Mouse (Mus musculus) ES-E14 (cell line): Measurements from ENCODE around the gene Fbxo47. TPM values are rescaled to one million over a fixed set of nuclear protein-coding genes. Genes with fewer than 3 reads are reported as not detected.

Experiments used
- DNase-seq: peaks from one replicate; pipeline ENCODE4 v3.0.0-alpha.2; 2013; ENCODE audit warnings: low read depth, low spot score
- H3K27ac ChIP-seq: 2 replicates; pipeline ENCODE4 v1.5.1; 2012; ENCODE audit warnings: low read depth, mild to moderate bottlenecking, low read length, moderate library complexity, mixed read lengths; ENCODE audit not compliant: poor library complexity, insufficient read depth, severe bottlenecking
- H3K36me3 ChIP-seq: 2 replicates; pipeline ENCODE4 v1.6.1; 2012; ENCODE audit warnings: mild to moderate bottlenecking, low read length, moderate library complexity, mixed read lengths; ENCODE audit not compliant: control insufficient read depth, poor library complexity, insufficient read depth, severe bottlenecking
- H3K4me1 ChIP-seq, 2 experiments: fragments of 150-350 bp in 1 of 2; sonication (generic) in 1 of 2; 2 replicates each; pipeline ENCODE4 v1.6.1; 2012; ENCODE audit warnings: low read length in 2 of 2, mild to moderate bottlenecking in 1 of 2, mixed read lengths in 1 of 2; ENCODE audit not compliant: control insufficient read depth in 2 of 2, insufficient read depth in 2 of 2, poor library complexity in 1 of 2
- H3K4me3 ChIP-seq, 2 experiments: fragments of 150-350 bp in 1 of 2; sonication (generic) in 1 of 2; 2 replicates each; pipeline ENCODE4 v1.5.1; 2012; ENCODE audit warnings: low read length in 2 of 2, low read depth in 1 of 2, mild to moderate bottlenecking in 1 of 2, mixed read lengths in 1 of 2; ENCODE audit not compliant: insufficient read depth in 1 of 2, poor library complexity in 1 of 2, severe bottlenecking in 1 of 2
- H3K9ac ChIP-seq: 2 replicates; pipeline ENCODE4 v1.6.1; 2012; ENCODE audit warnings: low read depth, mild to moderate bottlenecking, low read length, mixed read lengths; ENCODE audit not compliant: poor library complexity, insufficient read depth, severe bottlenecking
- H3K9me3 ChIP-seq: fragments of 150-350 bp; sonication (generic); 2 replicates; pipeline ENCODE4 v1.6.1; 2012; ENCODE audit warnings: low read depth, mild to moderate bottlenecking, low read length; ENCODE audit not compliant: control insufficient read depth, insufficient read depth
- CHD2 ChIP-seq: IDR thresholded peaks from 2 replicates; pipeline ENCODE4 v1.6.1; 2014; ENCODE audit warnings: mild to moderate bottlenecking, low read depth, low read length, inconsistent platforms
- HCFC1 ChIP-seq: IDR thresholded peaks from 2 replicates; pipeline ENCODE4 v1.6.1; 2012; ENCODE audit warnings: low read length, inconsistent platforms, borderline replicate concordance; ENCODE audit not compliant: insufficient read depth
- MAFK ChIP-seq: IDR thresholded peaks from 2 replicates; pipeline ENCODE4 v1.6.1; 2014; ENCODE audit warnings: mild to moderate bottlenecking, low read depth, low read length, inconsistent platforms; ENCODE audit not compliant: insufficient read depth
- ZC3H11A ChIP-seq: IDR thresholded peaks from 2 replicates; pipeline ENCODE4 v1.6.1; 2012; ENCODE audit warnings: low read depth, mild to moderate bottlenecking, inconsistent platforms, low read length, borderline replicate concordance
- ZNF384 ChIP-seq: IDR thresholded peaks from 2 replicates; pipeline ENCODE4 v1.6.1; 2012; ENCODE audit warnings: low read depth, low read length, inconsistent platforms
- in situ Hi-C, 2 experiments: fragments of 600-800 bp; cut with MboI; formaldehyde crosslinking; loops; one replicate each; pipeline ENCODE4 v1.15.1; 2025; ENCODE audit warnings: low sequenced_read_pairs in 2 of 2, inconsistent platforms in 1 of 2; ENCODE audit not compliant: unreplicated experiment in 2 of 2
- total RNA-seq: library from RNA; depleted of rRNA; stranded (reverse); fragments of 300-350 nt; gene quantifications from 2 replicates; pipeline ENCODE4 v1.2.3, GENCODE M21; 2012

Fbxo47 gene
- total RNA-seq, 1 experiment: 4.1 TPM

GRCm38 (mm10) chr11:97836541-97836940 lies 47.4 kb downstream of the Fbxo47 start:
- H3K36me3 ChIP-seq: peaks cover 48% of the 10 kb centered on the region

GRCm38 (mm10) chr11:97833352-97833751 lies 50.6 kb downstream of the Fbxo47 start:
- TF ChIP-seq ZC3H11A (no peak), CHD2 (no peak), ZNF384 (no peak), HCFC1 (no peak), MAFK (no peak)

More at GRCm38 (mm10) chr11:97836541-97836940, 47.4 kb downstream of the Fbxo47 start:
- Histone ChIP-seq H3K4me3 (no peak overlapping the region), H3K4me1 (peaks cover 0 to 25% of the 10 kb centered on the region in 2 experiments; a peak in 2 of 4 replicates), H3K27ac (no peak overlapping the region), H3K9me3 (no peaks in the 10 kb centered on the region), H3K9ac (no peak overlapping the region)
- in situ Hi-C loops: no loop called here
- TF ChIP-seq ZNF384 (no peak), ZC3H11A (no peak), HCFC1 (no peak), MAFK (no peak), CHD2 (no peak)
- no peak for DNase-seq

GRCm38 (mm10) chr11:97832001-97832400 lies 52.0 kb downstream of the Fbxo47 start:
- Histone ChIP-seq H3K9me3 (no peaks in the 10 kb centered on the region), H3K4me1 (peaks cover 5 to 36% of the 10 kb centered on the region in 2 experiments; a peak in 2 of 4 replicates), H3K9ac (no peak overlapping the region), H3K36me3 (peaks cover 57% of the 10 kb centered on the region), H3K4me3 (no peak overlapping the region), H3K27ac (no peak overlapping the region)
- TF ChIP-seq ZC3H11A (no peak), HCFC1 (no peak), CHD2 (no peak)
- in situ Hi-C loops: no loop called here
- no peak for DNase-seq

More at GRCm38 (mm10) chr11:97833352-97833751, 50.6 kb downstream of the Fbxo47 start:
- Histone ChIP-seq H3K9ac (no peak overlapping the region), H3K36me3 (peaks cover 57% of the 10 kb centered on the region), H3K4me3 (no peak overlapping the region), H3K9me3 (no peaks in the 10 kb centered on the region), H3K4me1 (peaks cover 2 to 30% of the 10 kb centered on the region in 2 experiments; a peak in 2 of 4 replicates), H3K27ac (no peak overlapping the region)
- in situ Hi-C loops: no loop called here
- no peak for DNase-seq

GRCm38 (mm10) chr11:97830501-97830900 lies 53.5 kb downstream of the Fbxo47 start:
- no peak for DNase-seq
- Histone ChIP-seq H3K9ac (no peak overlapping the region), H3K4me1 (peaks cover 5 to 35% of the 10 kb centered on the region in 2 experiments; a peak in 3 of 4 replicates), H3K27ac (peak overlapping the region; percentile 41; the same call in 1 of the 2 replicates), H3K9me3 (no peaks in the 10 kb centered on the region), H3K36me3 (peaks cover 54% of the 10 kb centered on the region), H3K4me3 (no peak overlapping the region)
- no peak for TF ChIP-seq HCFC1
- TF ChIP-seq ZNF384: no peak
- no peak for TF ChIP-seq MAFK
- no peak for TF ChIP-seq CHD2
- TF ChIP-seq ZC3H11A: no peak
- in situ Hi-C loops: no loop called here
